Mouse (Mus musculus): ENCODE measurements around the gene Gapvd1. TPM values are rescaled to one million over a fixed set of nuclear protein-coding genes. Genes with fewer than 3 reads are reported as not detected.

The Gapvd1 gene
- polyA plus RNA-seq, 1 experiment = 5.6 TPM

DNA sequence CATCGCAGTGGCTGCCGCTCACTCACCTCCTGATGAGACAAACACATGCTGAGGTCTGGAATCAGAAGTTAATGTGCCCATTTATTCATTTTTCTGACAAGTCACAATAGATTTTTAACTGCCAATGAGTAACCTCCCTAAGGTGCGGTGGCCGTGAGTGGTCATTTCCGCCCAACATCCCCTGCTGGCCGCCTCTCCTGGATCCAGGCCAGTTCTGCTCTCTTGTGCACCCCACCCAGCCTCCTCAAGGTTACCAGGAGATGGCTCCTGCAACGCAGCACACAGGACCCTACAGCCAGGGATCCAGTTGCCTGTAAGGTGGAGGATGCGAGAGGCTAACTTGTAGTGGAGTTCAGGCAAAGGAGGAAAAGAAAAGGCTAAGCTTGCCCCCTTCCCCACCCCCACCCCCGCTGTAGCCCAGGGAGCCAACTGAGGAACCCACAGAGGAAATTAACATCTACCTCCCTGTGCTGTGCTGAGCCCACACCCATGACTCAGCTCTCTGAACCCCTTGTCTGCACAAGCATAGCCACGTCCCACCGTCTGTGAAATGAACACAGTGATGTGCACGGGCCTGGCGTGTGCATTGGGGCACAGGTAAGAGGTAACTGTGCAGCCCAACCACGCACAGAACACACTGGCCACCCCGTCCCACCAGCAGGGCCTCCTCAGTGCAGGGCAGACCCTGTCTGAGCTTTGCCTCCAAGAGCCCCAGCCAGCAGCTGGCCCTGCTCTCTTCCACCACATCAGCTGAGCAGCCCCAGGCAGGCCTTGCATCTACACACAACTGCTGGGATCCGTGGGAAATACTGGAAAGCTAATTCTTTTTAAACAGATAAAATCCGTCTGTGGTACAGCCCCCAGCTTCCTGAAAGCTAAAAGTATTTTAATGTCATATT, 127.5 kb downstream of the Gapvd1 start:
- TF ChIP-seq GATA1 (IDR thresholded peaks at IDR 0.05; ENCODE audit: borderline replicate concordance, low read length) (no peak), FLI1 (IDR thresholded peaks at IDR 0.05; ENCODE audit: low read length) (no peak)
- H3K9me3 ChIP-seq = no peaks in the 10 kb centered on the region
- H3K4me1 ChIP-seq = peaks cover 41% of the 10 kb centered on the region
- peaks cover 40% of the 10 kb centered on the region for H3K36me3 ChIP-seq (replicated peaks; ENCODE audit: low read length)
- peaks cover 20% of the 10 kb centered on the region for H3K27me3 ChIP-seq (replicated peaks)
- H3K4me3 ChIP-seq (replicated peaks) = peak overlapping the region; percentile 83

Other genes starting within 250 kb of the Gapvd1 start
- gene Hspa5, start 16.7 kb upstream of the Gapvd1 start, polyA plus RNA-seq (2012; ENCODE audit: insufficient read depth, low replicate concordance) = 45.7 and 148 TPM in 2 replicates
- gene Rabepk, start 44.7 kb upstream of the Gapvd1 start, polyA plus RNA-seq (2012; ENCODE audit: insufficient read depth, low replicate concordance) = 4.8 and 9.0 TPM in 2 replicates
- gene Fbxw2, start 71.1 kb upstream of the Gapvd1 start, polyA plus RNA-seq (2012; ENCODE audit: insufficient read depth, low replicate concordance) = 2.7 and 16.3 TPM in 2 replicates
- gene Gm34653, start 77.8 kb upstream of the Gapvd1 start, polyA plus RNA-seq (2012; ENCODE audit: insufficient read depth, low replicate concordance) = not detected in 2 replicates
- gene Cutal, start 119.2 kb upstream of the Gapvd1 start, polyA plus RNA-seq (2012; ENCODE audit: insufficient read depth, low replicate concordance) = not detected in 2 replicates
- gene Psmd5, start 119.7 kb upstream of the Gapvd1 start, polyA plus RNA-seq (2012; ENCODE audit: insufficient read depth, low replicate concordance) = 2.9 and 3.4 TPM in 2 replicates
- 1.2 TPM in 1 of 2 replicates, not detected in the other for gene Phf19, start 158.8 kb upstream of the Gapvd1 start, polyA plus RNA-seq (2012; ENCODE audit: insufficient read depth, low replicate concordance)
- gene Traf1, start 206.5 kb upstream of the Gapvd1 start, polyA plus RNA-seq (2012; ENCODE audit: insufficient read depth, low replicate concordance) = 0.44 TPM in 1 of 2 replicates, not detected in the other